Mouse (Mus musculus): ENCODE measurements around the gene Kxd1. TPM values are rescaled to one million over a fixed set of nuclear protein-coding genes. Genes with fewer than 3 reads are reported as not detected.

Kxd1 gene
- polyA plus RNA-seq, 1 experiment: 37.0 TPM

GRCm38 (mm10) chr8:70551558-70552161 is 23.9 kb upstream of the Kxd1 start:
- no peak overlapping the region for H3K4me3 ChIP-seq (ENCODE audit: insufficient read depth, low read length)
- no peak overlapping the region for H3K27ac ChIP-seq (ENCODE audit: insufficient read depth, low read length)
- peaks cover 9% of the 10 kb centered on the region; the same call in 1 of the 2 replicates for H3K4me1 ChIP-seq (ENCODE audit: control insufficient read depth, insufficient read depth, low read length)
- TF ChIP-seq CTCF (IDR thresholded peaks at IDR 0.05; ENCODE audit: borderline replicate concordance, insufficient read depth, low read length) (no peak), POLR2A (IDR thresholded peaks at IDR 0.05; ENCODE audit: low read depth, low read length) (no peak)

GRCm38 (mm10) chr8:70549412-70550184 is 21.8 kb upstream of the Kxd1 start:
- Histone ChIP-seq H3K4me1 (ENCODE audit: control insufficient read depth, insufficient read depth, low read length) (peaks cover 14% of the 10 kb centered on the region; the same call in 1 of the 2 replicates), H3K27ac (ENCODE audit: insufficient read depth, low read length) (no peak overlapping the region), H3K4me3 (ENCODE audit: insufficient read depth, low read length) (no peak overlapping the region)
- no peak for TF ChIP-seq POLR2A (IDR thresholded peaks at IDR 0.05; ENCODE audit: low read depth, low read length)
- TF ChIP-seq CTCF (IDR thresholded peaks at IDR 0.05; ENCODE audit: borderline replicate concordance, insufficient read depth, low read length): no peak

- Histone ChIP-seq H3K4me3 (ENCODE audit: insufficient read depth, low read length) (no peak overlapping the region), H3K27ac (ENCODE audit: insufficient read depth, low read length) (no peak overlapping the region), H3K4me1 (ENCODE audit: control insufficient read depth, insufficient read depth, low read length) (peaks cover 10% of the 10 kb centered on the region; the same call in 1 of the 2 replicates)
- TF ChIP-seq POLR2A (IDR thresholded peaks at IDR 0.05; ENCODE audit: low read depth, low read length) (no peak), CTCF (IDR thresholded peaks at IDR 0.05; ENCODE audit: borderline replicate concordance, insufficient read depth, low read length) (no peak)
Observed at GRCm38 (mm10) chr8:70547762-70548161, 20.0 kb upstream of the Kxd1 start.

- H3K27ac ChIP-seq (ENCODE audit: insufficient read depth, low read length): no peak overlapping the region
- H3K4me3 ChIP-seq (ENCODE audit: insufficient read depth, low read length): no peak overlapping the region
- peaks cover 11% of the 10 kb centered on the region; the same call in 1 of the 2 replicates for H3K4me1 ChIP-seq (ENCODE audit: control insufficient read depth, insufficient read depth, low read length)
- TF ChIP-seq CTCF (IDR thresholded peaks at IDR 0.05; ENCODE audit: borderline replicate concordance, insufficient read depth, low read length) (no peak), POLR2A (IDR thresholded peaks at IDR 0.05; ENCODE audit: low read depth, low read length) (no peak)
Observed at GRCm38 (mm10) chr8:70546412-70546811, 18.7 kb upstream of the Kxd1 start.

- Histone ChIP-seq H3K4me3 (ENCODE audit: insufficient read depth, low read length) (no peak overlapping the region), H3K4me1 (ENCODE audit: control insufficient read depth, insufficient read depth, low read length) (peaks cover 9% of the 10 kb centered on the region; the same call in 1 of the 2 replicates), H3K27ac (ENCODE audit: insufficient read depth, low read length) (no peak overlapping the region)
- TF ChIP-seq POLR2A (IDR thresholded peaks at IDR 0.05; ENCODE audit: low read depth, low read length) (no peak), CTCF (IDR thresholded peaks at IDR 0.05; ENCODE audit: borderline replicate concordance, insufficient read depth, low read length) (no peak)
Observed at GRCm38 (mm10) chr8:70544200-70544687, 16.5 kb upstream of the Kxd1 start.

GRCm38 (mm10) chr8:70541081-70541480 is 13.3 kb upstream of the Kxd1 start:
- TF ChIP-seq POLR2A (IDR thresholded peaks at IDR 0.05; ENCODE audit: low read depth, low read length) (no peak), CTCF (IDR thresholded peaks at IDR 0.05; ENCODE audit: borderline replicate concordance, insufficient read depth, low read length) (no peak)
- H3K4me3 ChIP-seq (ENCODE audit: insufficient read depth, low read length): peak overlapping the region; percentile 97
- peak overlapping the region; percentile 70; the same call in 1 of the 2 replicates for H3K27ac ChIP-seq (ENCODE audit: insufficient read depth, low read length)
- H3K4me1 ChIP-seq (ENCODE audit: control insufficient read depth, insufficient read depth, low read length): peaks cover 3% of the 10 kb centered on the region; the same call in 1 of the 2 replicates

- H3K4me3 ChIP-seq (ENCODE audit: insufficient read depth, low read length): peak overlapping the region; percentile 97
- peak overlapping the region; percentile 86 for H3K27ac ChIP-seq (ENCODE audit: insufficient read depth, low read length)
- H3K4me1 ChIP-seq (ENCODE audit: control insufficient read depth, insufficient read depth, low read length): peaks cover 3% of the 10 kb centered on the region; the same call in 1 of the 2 replicates
- no peak for TF ChIP-seq CTCF (IDR thresholded peaks at IDR 0.05; ENCODE audit: borderline replicate concordance, insufficient read depth, low read length)
- TF ChIP-seq POLR2A (IDR thresholded peaks at IDR 0.05; ENCODE audit: low read depth, low read length): no peak; the same call in 1 of the 2 replicates
Observed at GRCm38 (mm10) chr8:70540507-70541071, 12.8 kb upstream of the Kxd1 start.

- TF ChIP-seq POLR2A (IDR thresholded peaks at IDR 0.05; ENCODE audit: low read depth, low read length): no peak
- H3K4me1 ChIP-seq (ENCODE audit: control insufficient read depth, insufficient read depth, low read length): peaks cover 3% of the 10 kb centered on the region; the same call in 1 of the 2 replicates
- peak overlapping the region; percentile 86 for H3K27ac ChIP-seq (ENCODE audit: insufficient read depth, low read length)
- peak overlapping the region; percentile 97 for H3K4me3 ChIP-seq (ENCODE audit: insufficient read depth, low read length)
Observed at GRCm38 (mm10) chr8:70540013-70540506, 12.3 kb upstream of the Kxd1 start.

GRCm38 (mm10) chr8:70539077-70539813 is 11.5 kb upstream of the Kxd1 start, which contains the start of gene Ell:
Gene Ell (plus strand): TSS chr8:70539457.
- H3K27ac ChIP-seq (ENCODE audit: insufficient read depth, low read length): peak within 1 kb of the TSS; percentile 89
- H3K4me1 ChIP-seq (ENCODE audit: control insufficient read depth, insufficient read depth, low read length): peaks cover 3% of the 10 kb centered on the region; the same call in 1 of the 2 replicates
- peak; percentile 92 for TF ChIP-seq POLR2A (IDR thresholded peaks at IDR 0.05; ENCODE audit: low read depth, low read length)
- no peak for TF ChIP-seq CTCF (IDR thresholded peaks at IDR 0.05; ENCODE audit: borderline replicate concordance, insufficient read depth, low read length)
- H3K4me3 ChIP-seq (ENCODE audit: insufficient read depth, low read length): peak within 1 kb of the TSS; percentile 97

Measured in embryonic fibroblast, embryonic 13.5 days (primary cell).